Mouse (Mus musculus) liver, postnatal 0 days (tissue): ENCODE data around the gene Misp.

Experiments used
- CTCF ChIP-seq: sonication (generic); IDR thresholded peaks from 2 replicates; pipeline ENCODE4 v1.5.1; 2016; ENCODE audit warnings: antibody characterized with exemption, low read depth
- EP300 ChIP-seq: IDR thresholded peaks from 2 replicates; pipeline ENCODE4 v1.6.1; 2016; ENCODE audit warnings: antibody characterized with exemption, low read depth, mild to moderate bottlenecking

GRCm38 (mm10) chr10:79840091-79840490 lies 19.3 kb downstream of the Misp start:
- no peak for TF ChIP-seq CTCF
- no peak for TF ChIP-seq EP300
